Mouse (Mus musculus): ENCODE results near the gene H2-D1. TPM values are rescaled to one million over a fixed set of nuclear protein-coding genes. Genes with fewer than 3 reads are reported as not detected.

Gene H2-D1
- total and polyA plus RNA-seq, 3 experiments, result 659 to 944 (median 880) TPM

- TF ChIP-seq PAX5 (IDR thresholded peaks at IDR 0.05; ENCODE audit: low read length) (no peak), ETS1 (conservative IDR thresholded peaks at IDR 0.05; ENCODE audit: low read depth, low read length) (peak; percentile 62), UBTF (IDR thresholded peaks at IDR 0.05; ENCODE audit: low read depth, low read length) (no peak), NRF1 (IDR thresholded peaks at IDR 0.05; ENCODE audit: low read depth, low read length) (peak; percentile 67), MXI1 (IDR thresholded peaks at IDR 0.05; ENCODE audit: low read depth, low read length) (peak; percentile 68; the same call in 1 of the 2 replicates), MAX (IDR thresholded peaks at IDR 0.05; ENCODE audit: low read length) (0 out of 2 replicates have a peak, but pooled peaks have one; percentile 32), E2F4 (IDR thresholded peaks at IDR 0.05; ENCODE audit: insufficient replicate concordance, low read depth, low read length) (no peak), ZKSCAN1 (IDR thresholded peaks at IDR 0.05; ENCODE audit: borderline replicate concordance, low read depth, low read length) (no peak), MEF2A (IDR thresholded peaks at IDR 0.05; ENCODE audit: borderline replicate concordance, low read depth, low read length) (no peak), IRF4 (IDR thresholded peaks at IDR 0.05; ENCODE audit: low read depth, low read length) (peak; percentile 95), TCF12 (IDR thresholded peaks at IDR 0.05; ENCODE audit: low read depth, low read length) (peak; percentile 59; the same call in 1 of the 2 replicates), EP300 (IDR thresholded peaks at IDR 0.05; ENCODE audit: low read length) (peak; percentile 80), SIN3A (IDR thresholded peaks at IDR 0.05; ENCODE audit: low read length) (peak; percentile 87), RCOR1 (conservative IDR thresholded peaks at IDR 0.05; ENCODE audit: low read depth, low read length) (peak; percentile 65; the same call in 1 of the 2 replicates)
Observed at GRCm38 (mm10) chr17:35231022-35231421, 31.5 kb upstream of the H2-D1 start (continued).

- dilution Hi-C loops (cut with MboI; ENCODE audit: extremely low pct_ligation_motif_present, extremely low pct_unique_long_range_greater_than_20kb, low sequenced_read_pairs) (no loop called here), in situ Hi-C loops (cut with MboI; ENCODE audit: low pct_ligation_motif_present, low pct_unique_long_range_greater_than_20kb, low sequenced_read_pairs) (loop anchor here (5.0 to 10.0 kb wide), 3 partner anchors 60 to 217 kb away; partner anchors contain the start of genes Ly6g5b and Vwa7)
- Histone ChIP-seq H3K9ac (ENCODE audit: insufficient read depth, low read depth) (peak overlapping the region; percentile 35; the same call in 1 of the 2 replicates), H3K79me2 (replicated peaks; ENCODE audit: control insufficient read depth, extremely low read depth, insufficient read depth, poor library complexity, severe bottlenecking) (peaks cover 31% of the 10 kb centered on the region), H3K4me2 (ENCODE audit: insufficient read depth, low read depth, poor library complexity, severe bottlenecking) (peak overlapping the region; percentile 69), H3K4me3 (replicated peaks in 1 of 3; ENCODE audit: low read depth in 2 of 3, low read length in 2 of 3, poor library complexity in 1 of 3) (no peak overlapping the region), H3K27ac (ENCODE audit: insufficient read depth, low read depth) (peak overlapping the region; percentile 41), H3K4me1 (ENCODE audit: control insufficient read depth in 1 of 2, insufficient read depth in 2 of 2) (peaks cover 17 to 67% of the 10 kb centered on the region in 2 experiments), H3K27me3 (replicated peaks) (no peaks in the 10 kb centered on the region), H3K9me3 (replicated peaks; ENCODE audit: low read length) (no peaks in the 10 kb centered on the region), H3K36me3 (replicated peaks in 1 of 2; ENCODE audit: control insufficient read depth in 1 of 2, insufficient read depth in 1 of 2, low read length in 1 of 2) (peaks cover 33 to 60% of the 10 kb centered on the region in 2 experiments)
- peak; percentile 88 for DNase-seq (ENCODE audit: extremely low read depth)
- TF ChIP-seq SIN3A (IDR thresholded peaks at IDR 0.05; ENCODE audit: low read length) (peak; percentile 61), IRF4 (IDR thresholded peaks at IDR 0.05; ENCODE audit: low read depth, low read length) (peak; percentile 49), BHLHE40 (IDR thresholded peaks at IDR 0.05; ENCODE audit: low read depth, low read length) (no peak), TBP (conservative IDR thresholded peaks at IDR 0.05; ENCODE audit: low read depth, low read length) (no peak), CHD2 (IDR thresholded peaks at IDR 0.05; ENCODE audit: low read length) (peak; percentile 47; the same call in 1 of the 2 replicates), POLR2A (IDR thresholded peaks at IDR 0.05; ENCODE audit: low read depth, low read length) (no peak), ZMIZ1 (IDR thresholded peaks at IDR 0.05; ENCODE audit: low read depth, low read length) (peak; percentile 41; the same call in 1 of the 2 replicates), RAD21 (IDR thresholded peaks at IDR 0.05; ENCODE audit: low read depth, low read length) (peak; percentile 88), CTCF (conservative IDR thresholded peaks at IDR 0.05 in 1 of 2, IDR thresholded peaks at IDR 0.05 in 1 of 2; ENCODE audit: low read depth in 2 of 2, low read length in 2 of 2) (peak; percentile 80 to 94), EP300 (IDR thresholded peaks at IDR 0.05; ENCODE audit: low read length) (0 out of 2 replicates have a peak, but pooled peaks have one; percentile 22), E2F4 (IDR thresholded peaks at IDR 0.05; ENCODE audit: insufficient replicate concordance, low read depth, low read length) (no peak), ELF1 (IDR thresholded peaks at IDR 0.05; ENCODE audit: low read depth, low read length) (peak; percentile 46), UBTF (IDR thresholded peaks at IDR 0.05; ENCODE audit: low read depth, low read length) (no peak), HCFC1 (IDR thresholded peaks at IDR 0.05; ENCODE audit: low read depth, low read length) (no peak), MAZ (IDR thresholded peaks at IDR 0.05; ENCODE audit: low read depth, low read length) (0 out of 2 replicates have a peak, but pooled peaks have one; percentile 17), MEF2A (IDR thresholded peaks at IDR 0.05; ENCODE audit: borderline replicate concordance, low read depth, low read length) (0 out of 2 replicates have a peak, but pooled peaks have one; percentile 34), RCOR1 (conservative IDR thresholded peaks at IDR 0.05; ENCODE audit: low read depth, low read length) (no peak), TCF12 (IDR thresholded peaks at IDR 0.05; ENCODE audit: low read depth, low read length) (no peak), NELFE (IDR thresholded peaks at IDR 0.05; ENCODE audit: low read depth, low read length) (no peak; the same call in 1 of the 2 replicates), JUN (IDR thresholded peaks at IDR 0.05; ENCODE audit: insufficient read depth, low read depth, low read length) (no peak), SMC3 (IDR thresholded peaks at IDR 0.05; ENCODE audit: low read depth, low read length) (peak; percentile 96), GABPA (IDR thresholded peaks at IDR 0.05; ENCODE audit: insufficient replicate concordance, low read depth, low read length) (no peak), MYC (IDR thresholded peaks at IDR 0.05; ENCODE audit: low read depth, low read length) (peak; percentile 65; the same call in 1 of the 2 replicates), MAX (IDR thresholded peaks at IDR 0.05; ENCODE audit: low read length) (peak; percentile 59; the same call in 1 of the 2 replicates), PAX5 (IDR thresholded peaks at IDR 0.05; ENCODE audit: low read length) (no peak), ZC3H11A (IDR thresholded peaks at IDR 0.05; ENCODE audit: low read depth, low read length) (peak; percentile 88), JUND (conservative IDR thresholded peaks at IDR 0.05; ENCODE audit: low read depth, low read length) (no peak), USF1 (IDR thresholded peaks at IDR 0.05; ENCODE audit: low read depth, low read length) (no peak), NRF1 (IDR thresholded peaks at IDR 0.05; ENCODE audit: low read depth, low read length) (0 out of 2 replicates have a peak, but pooled peaks have one; percentile 22), MXI1 (IDR thresholded peaks at IDR 0.05; ENCODE audit: low read depth, low read length) (no peak)
Observed at GRCm38 (mm10) chr17:35232043-35232442, 30.5 kb upstream of the H2-D1 start.

All from CH12.LX (cell line).